In genomic region chr14:83752477-83752876, GRCm38 (mm10) we compare ENCODE assay signal across 26 mouse cellular contexts.
DNase-seq lines count a peak whose midpoint lies in the region; ATAC-seq and TF ChIP-seq lines count a peak whose summit lies in the region.
"Had no signal": no experiment of that assay in that cellular context is flagged by ENCODE, and none has a peak within 500 bp of the region (broad histone marks: within the 10 kb centered on the region; RNA-seq: fewer than 3 reads in every experiment).

No protein-coding gene starts in this region.

- no peak for TF ChIP-seq CTCF in G1E (IDR thresholded peaks at IDR 0.05; ENCODE audit: low read depth, low read length)
- no peak for TF ChIP-seq CTCF in MEL (IDR thresholded peaks at IDR 0.05 in 2 of 3, conservative IDR thresholded peaks at IDR 0.05 in 1 of 3; ENCODE audit: control insufficient read depth in 1 of 3, insufficient read depth in 1 of 3, low read depth in 2 of 3, low read length in 3 of 3, poor library complexity in 1 of 3, severe bottlenecking in 1 of 3)

- H3K36me3 ChIP-seq in G1E (replicated peaks) (no peaks in the 10 kb centered on the region), MEL (ENCODE audit: control insufficient read depth in 1 of 2, insufficient read depth in 2 of 2, low read length in 2 of 2) (peaks cover 0 to 23% of the 10 kb centered on the region in 2 experiments; a peak in 2 of 4 replicates)
- no peaks in the 10 kb centered on the region for H3K36me3 ChIP-seq in forebrain, embryonic 10.5 days (replicated peaks)

- H3K9ac ChIP-seq in MEL (ENCODE audit: control insufficient read depth, low read depth, low read length, poor library complexity, severe bottlenecking): no peak overlapping the region

- no peak for TF ChIP-seq RAD21 in MEL (IDR thresholded peaks at IDR 0.05; ENCODE audit: low read depth, low read length)

- no peaks in the 10 kb centered on the region for H3K79me2 ChIP-seq in MEL (ENCODE audit: control insufficient read depth, insufficient read depth, low read length, poor library complexity)

- H3K27me3 ChIP-seq in G1E (ENCODE audit: insufficient read depth, low read length) (no peaks in the 10 kb centered on the region), MEL (ENCODE audit: control insufficient read depth in 1 of 2, insufficient read depth in 2 of 2, low read length in 2 of 2) (no peaks in the 10 kb centered on the region)
- H3K27me3 ChIP-seq in forebrain, embryonic 10.5 days (ENCODE audit: poor library complexity, severe bottlenecking): no peaks in the 10 kb centered on the region
- H3K27me3 ChIP-seq: CH12.LX, Patski had no signal

- TF ChIP-seq POLR2A in MEL (IDR thresholded peaks at IDR 0.05; ENCODE audit: control insufficient read depth in 1 of 2, insufficient read depth in 1 of 2, low read depth in 1 of 2, low read length in 2 of 2, poor library complexity in 1 of 2): no peak

- peak; percentile 90 to 94 for TF ChIP-seq EP300 in MEL (IDR thresholded peaks at IDR 0.05; ENCODE audit: low read depth in 1 of 2, low read length in 2 of 2)

- H3K4me1 ChIP-seq in G1E (ENCODE audit: insufficient read depth, low read depth, low read length): peaks cover 5% of the 10 kb centered on the region; the same call in 1 of the 2 replicates
- peaks cover 3 to 11% of the 10 kb centered on the region in 2 experiments for H3K4me1 ChIP-seq in MEL (ENCODE audit: control insufficient read depth in 1 of 2, insufficient read depth in 2 of 2, low read length in 2 of 2)
- H3K4me1 ChIP-seq in forebrain, embryonic 10.5 days: no peaks in the 10 kb centered on the region

- DNase-seq in 416B (ENCODE audit: low read depth) (peak; percentile 82), G1E (ENCODE audit: low spot score) (peak; percentile 0), MEL (ENCODE audit: low read depth, low spot score) (peak; percentile 82), MEL-GATA-1-ER (ENCODE audit: extremely low read depth, low read depth) (peak; percentile 33), MN1 (ENCODE audit: low spot score) (no peak)
- DNase-seq in testis, postnatal 10 days (ENCODE audit: low spot score): no peak
- no peak for DNase-seq in embryo, embryonic 9.5 days (ENCODE audit: extremely low spot score)
- no peak for DNase-seq in forebrain, embryonic 10.5 days (ENCODE audit: extremely low spot score, low spot score)
- DNase-seq: adrenal gland, adult 2 months; adrenal gland, adult 8-10 months; adrenal gland, postnatal 10 days; adrenal gland, postnatal 14 days; adrenal gland, postnatal 25 days; adrenal gland, postnatal 36 days; B cell, adult 2 months; cerebellum, adult 11 months; cerebellum, adult 11-12 months; cerebellum, adult 18-20 months; cerebellum, adult 2 months; cerebellum, adult 8-10 months; cerebellum, adult 9-10 months; cerebellum, adult 9-11 months had no signal

- ATAC-seq in G1E (ENCODE audit: extremely low read depth, insufficient number of reproducible peaks, low FRiP score, poor library complexity, severe bottlenecking): peak; percentile 86
- ATAC-seq: activated CD4-positive, CD25-positive, alpha-beta regulatory T cell, adult 4 months; CD4-positive, CD25-positive, alpha-beta regulatory T cell, adult 4 months; Patski had no signal

- peak overlapping the region; percentile 92 for H3K27ac ChIP-seq in MEL (ENCODE audit: control insufficient read depth, low read depth, low read length)
- no peak overlapping the region for H3K27ac ChIP-seq in forebrain, embryonic 10.5 days

- H3K4me3 ChIP-seq in G1E (ENCODE audit: low read depth, low read length) (no peak overlapping the region), MEL (ENCODE audit: control insufficient read depth in 1 of 2, insufficient read depth in 1 of 2, low read depth in 2 of 2, low read length in 2 of 2) (no peak overlapping the region)
- H3K4me3 ChIP-seq in forebrain, embryonic 10.5 days: no peak overlapping the region

- H3K9me3 ChIP-seq in G1E (replicated peaks) (no peaks in the 10 kb centered on the region), MEL (replicated peaks; ENCODE audit: insufficient read depth, low read length) (no peaks in the 10 kb centered on the region)
- H3K9me3 ChIP-seq in forebrain, embryonic 10.5 days: no peaks in the 10 kb centered on the region

TF ChIP-seq in MEL, 35 proteins besides CTCF, POLR2A, EP300 and RAD21:
- TF ChIP-seq MEF2A (IDR thresholded peaks at IDR 0.05; ENCODE audit: extremely low read depth, insufficient replicate concordance, low read depth, low read length, poor library complexity, severe bottlenecking) (0 out of 2 replicates have a peak, but pooled peaks have one; percentile 6), TAL1 (IDR thresholded peaks at IDR 0.05; ENCODE audit: low read length) (peak; percentile 31; the same call in 1 of the 2 replicates), MXI1 (IDR thresholded peaks at IDR 0.05; ENCODE audit: low read depth, low read length) (peak; percentile 44; the same call in 1 of the 2 replicates), POLR2AphosphoS5 (IDR thresholded peaks at IDR 0.05; ENCODE audit: borderline replicate concordance, low read depth, low read length) (no peak), USF1 (IDR thresholded peaks at IDR 0.05; ENCODE audit: low read depth, low read length) (no peak), ZNF384 (IDR thresholded peaks at IDR 0.05; ENCODE audit: low read depth, low read length) (peak; percentile 91), ELF1 (IDR thresholded peaks at IDR 0.05; ENCODE audit: low read depth, low read length) (no peak), NELFE (IDR thresholded peaks at IDR 0.05; ENCODE audit: low read depth, low read length) (no peak), RCOR1 (IDR thresholded peaks at IDR 0.05; ENCODE audit: low read depth, low read length) (peak; percentile 83; the same call in 1 of the 2 replicates), MAX (IDR thresholded peaks at IDR 0.05; ENCODE audit: low read length) (0 out of 2 replicates have a peak, but pooled peaks have one; percentile 33), GATA1 (IDR thresholded peaks at IDR 0.05; ENCODE audit: low read depth, low read length) (peak; percentile 91), TCF12 (IDR thresholded peaks at IDR 0.05; ENCODE audit: low read depth, low read length) (peak; percentile 92), JUND (IDR thresholded peaks at IDR 0.05; ENCODE audit: low read depth, low read length) (no peak), ETS1 (IDR thresholded peaks at IDR 0.05; ENCODE audit: low read depth, low read length) (peak; percentile 73), KAT2A (conservative IDR thresholded peaks at IDR 0.05; ENCODE audit: low read depth, low read length) (no peak), SMC3 (IDR thresholded peaks at IDR 0.05; ENCODE audit: low read depth, low read length) (0 out of 2 replicates have a peak, but pooled peaks have one; percentile 6)

Comparison
In these comparisons a context has a peak if more than half of its experiments do, and no peak if none do; other contexts are left out.
1. DNase-seq: peak in 416B (single experiment), G1E (single experiment), MEL (single experiment) and MEL-GATA-1-ER (single experiment); none in testis, postnatal 10 days (single experiment), embryo, embryonic 9.5 days (single experiment), MN1 (single experiment) and forebrain, embryonic 10.5 days (single experiment).